Mouse (Mus musculus) neural tube, postnatal 0 days (tissue): Measurements from ENCODE around the gene Olfr402. TPM values are rescaled to one million over a fixed set of nuclear protein-coding genes. Genes with fewer than 3 reads are reported as not detected.

ENCODE experiments used
- polyA plus RNA-seq: library from polyadenylated mRNA; unstranded; fragments of >200 nt; fragmentation: Nextera tagmentation; extraction: Ambion mirVana; gene quantifications from 2 replicates; pipeline ENCODE4 v1.2.1, GENCODE M21; 2015

Gene Olfr402
- not detected in 2 replicates for polyA plus RNA-seq

DNA sequence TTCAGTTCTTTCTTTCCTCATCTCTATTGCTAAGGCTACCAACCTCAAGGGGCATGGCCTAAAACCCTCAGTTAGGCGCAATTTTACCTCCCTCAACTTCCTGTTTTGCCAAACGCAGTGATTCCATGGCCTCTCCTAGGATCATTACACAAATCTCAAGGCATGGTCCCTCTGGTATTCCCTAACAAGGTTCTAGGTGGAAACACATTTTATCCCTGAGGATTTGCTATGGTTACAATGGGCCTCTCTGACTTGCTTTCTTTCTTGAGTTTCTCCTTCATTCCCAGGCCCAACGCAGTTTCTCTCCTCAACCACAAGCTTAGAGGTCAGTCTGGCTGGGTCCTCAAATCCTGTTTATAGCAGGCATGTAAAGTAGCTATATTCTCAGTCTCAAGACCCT lies at the start of gene Olfr402:
Gene Olfr402 (plus strand): TSS at position 301 of the 400 bp plus-strand sequence.

DNA sequence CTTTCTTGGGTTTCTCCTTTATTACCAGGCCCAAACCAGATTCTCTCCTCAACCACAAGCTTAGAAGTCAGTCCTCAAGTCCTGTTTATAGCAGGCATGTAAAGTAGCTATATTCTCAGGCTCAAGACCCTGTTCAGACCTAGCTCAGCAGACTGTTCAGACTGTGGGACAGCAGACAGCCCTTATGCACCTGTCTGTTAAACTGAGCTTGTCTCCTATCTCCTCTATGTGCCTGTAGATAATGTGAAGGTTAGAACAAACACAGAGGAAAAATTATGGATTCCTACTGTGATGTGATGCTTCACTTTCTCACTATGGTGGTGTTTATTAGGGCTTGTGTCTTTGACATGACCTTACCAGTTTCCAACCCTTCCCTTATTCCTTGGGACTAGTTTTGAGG lies 39.9 kb upstream of the Olfr402 start, which contains the start of gene Olfr401:
Gene Olfr401 (plus strand): TSS at position 301 of the 400 bp plus-strand sequence.

DNA sequence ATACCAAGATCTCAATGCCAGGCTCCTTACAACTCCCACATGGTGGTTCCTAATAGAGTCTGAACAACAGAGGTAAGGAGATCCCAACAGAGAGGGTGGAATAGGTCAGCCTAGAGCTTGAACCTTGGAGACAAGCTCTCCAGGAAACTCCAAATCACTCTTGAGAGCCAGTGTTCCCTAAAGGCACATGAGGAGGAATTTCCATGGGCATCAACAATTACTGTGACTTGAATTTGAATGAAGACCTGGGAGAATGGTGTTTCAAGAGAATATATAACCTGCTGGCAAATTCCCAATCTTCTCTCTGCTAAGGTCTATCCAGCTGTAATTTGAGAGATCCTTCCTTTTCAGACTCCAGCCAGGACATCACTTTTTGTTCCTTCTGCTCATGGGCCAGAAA lies 32.6 kb downstream of the Olfr402 start, which contains the start of gene Olfr403:
Gene Olfr403 (plus strand): TSS at position 301 of the 400 bp plus-strand sequence.

Other genes starting within 250 kb of the Olfr402 start
- not detected in 2 replicates for gene Olfr395, start 244.2 kb upstream of the Olfr402 start, polyA plus RNA-seq
- not detected in 2 replicates for gene Olfr23, start 216.9 kb upstream of the Olfr402 start, polyA plus RNA-seq
- not detected in 2 replicates for gene Olfr397, start 192.7 kb upstream of the Olfr402 start, polyA plus RNA-seq
- not detected in 2 replicates for gene Olfr398, start 163.1 kb upstream of the Olfr402 start, polyA plus RNA-seq
- gene Olfr139, start 97.0 kb upstream of the Olfr402 start, polyA plus RNA-seq = not detected in 2 replicates
- gene Olfr399, start 96.9 kb upstream of the Olfr402 start, polyA plus RNA-seq = not detected in 2 replicates
- not detected in 2 replicates for gene Zfp616, start 83.6 kb upstream of the Olfr402 start, polyA plus RNA-seq
- not detected in 2 replicates for gene Olfr401, start 39.8 kb upstream of the Olfr402 start, polyA plus RNA-seq
- gene Olfr403, start 32.7 kb downstream of the Olfr402 start, polyA plus RNA-seq = not detected in 2 replicates
- not detected in 2 replicates for gene Olfr43, start 57.9 kb downstream of the Olfr402 start, polyA plus RNA-seq
- gene Olfr406, start 106.3 kb downstream of the Olfr402 start, polyA plus RNA-seq = not detected in 2 replicates
- not detected in 2 replicates for gene Olfr59, start 130.2 kb downstream of the Olfr402 start, polyA plus RNA-seq
- gene Olfr410, start 184.5 kb downstream of the Olfr402 start, polyA plus RNA-seq = not detected in 2 replicates
- gene Olfr411, start 199.1 kb downstream of the Olfr402 start, polyA plus RNA-seq = not detected in 2 replicates
- not detected in 2 replicates for gene Olfr412, start 208.5 kb downstream of the Olfr402 start, polyA plus RNA-seq